Mouse (Mus musculus): ENCODE measurements around the gene Slc29a3. TPM values are rescaled to one million over a fixed set of nuclear protein-coding genes. Genes with fewer than 3 reads are reported as not detected.
A peak's percentile ranks its signal among the peaks of the same experiment; 100 is the strongest.

Slc29a3 gene
- total and polyA plus RNA-seq, 3 experiments = 3.9 to 5.6 (median 4.1) TPM

DNA sequence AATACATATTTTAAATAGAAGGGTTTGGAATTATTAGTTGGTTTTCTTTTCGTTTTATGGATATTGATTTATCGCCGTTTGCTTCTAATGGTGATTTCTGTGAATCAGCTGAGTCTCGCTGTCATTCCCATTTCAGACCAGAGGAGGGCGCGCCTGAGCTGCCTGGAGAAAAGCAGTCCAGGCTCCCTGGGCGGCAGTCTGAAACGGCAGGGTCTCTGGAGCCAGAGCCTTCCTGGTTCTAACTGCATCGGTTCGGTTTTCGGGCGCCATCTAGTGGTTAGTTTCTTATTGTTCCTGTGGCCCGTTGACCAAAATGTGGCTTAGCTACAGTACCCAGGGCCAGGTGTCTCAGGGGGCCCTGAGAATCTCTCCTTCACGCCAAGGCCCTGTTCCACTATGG is 7.8 kb upstream of the Slc29a3 start:
- Histone ChIP-seq H3K36me3 (ENCODE audit: control insufficient read depth, insufficient read depth, low read length) (no peaks in the 10 kb centered on the region), H3K4me1 (ENCODE audit: control insufficient read depth, insufficient read depth, low read length) (no peaks in the 10 kb centered on the region), H3K9ac (ENCODE audit: low read depth, low read length) (no peak overlapping the region), H3K79me2 (replicated peaks; ENCODE audit: control insufficient read depth, insufficient read depth, low read length) (no peaks in the 10 kb centered on the region), H3K27ac (no peak overlapping the region), H3K4me3 (no peak overlapping the region), H3K27me3 (ENCODE audit: control insufficient read depth, insufficient read depth, low read length) (no peaks in the 10 kb centered on the region)
- DNase-seq = peak; percentile 89 to 90
- WGBS = 4% methylated on average over 14 of the region's 14 CpGs
- intact Hi-C loops (cut with DNase I) = loop anchor here (2.0 kb wide), 1 partner anchor 456 kb away; no protein-coding TSS in a partner anchor
- peak; percentile 65 for TF ChIP-seq EP300 (IDR thresholded peaks at IDR 0.05; ENCODE audit: insufficient read depth, low read depth, low read length)
- no peak for TF ChIP-seq POLR2A (IDR thresholded peaks at IDR 0.05; ENCODE audit: insufficient read depth, low read depth, low read length)
- peak; percentile 88 for TF ChIP-seq CTCF (IDR thresholded peaks at IDR 0.05)

GRCm38 (mm10) chr10:60756992-60757391 is 4.4 kb upstream of the Slc29a3 start:
- TF ChIP-seq EP300 (IDR thresholded peaks at IDR 0.05; ENCODE audit: insufficient read depth, low read depth, low read length) (0 out of 2 replicates have a peak, but pooled peaks have one; percentile 26), POLR2A (IDR thresholded peaks at IDR 0.05; ENCODE audit: insufficient read depth, low read depth, low read length) (no peak), CTCF (IDR thresholded peaks at IDR 0.05) (peak; percentile 91)
- no peaks in the 10 kb centered on the region for H3K79me2 ChIP-seq (replicated peaks; ENCODE audit: control insufficient read depth, insufficient read depth, low read length)
- 6% methylated on average over 7 of the region's 7 CpGs for WGBS
- intact Hi-C loops (cut with DNase I) = loop anchor here (1.0 to 2.0 kb wide), 2 partner anchors 226 to 349 kb away; no protein-coding TSS in a partner anchor
- no peak overlapping the region for H3K27ac ChIP-seq
- DNase-seq = peak; percentile 64 to 66
- H3K4me1 ChIP-seq (ENCODE audit: control insufficient read depth, insufficient read depth, low read length) = peaks cover 2% of the 10 kb centered on the region; the same call in 1 of the 2 replicates
- no peak overlapping the region for H3K4me3 ChIP-seq
- no peak overlapping the region for H3K9ac ChIP-seq (ENCODE audit: low read depth, low read length)
- H3K36me3 ChIP-seq (ENCODE audit: control insufficient read depth, insufficient read depth, low read length) = no peaks in the 10 kb centered on the region
- no peaks in the 10 kb centered on the region for H3K27me3 ChIP-seq (ENCODE audit: control insufficient read depth, insufficient read depth, low read length)

DNA sequence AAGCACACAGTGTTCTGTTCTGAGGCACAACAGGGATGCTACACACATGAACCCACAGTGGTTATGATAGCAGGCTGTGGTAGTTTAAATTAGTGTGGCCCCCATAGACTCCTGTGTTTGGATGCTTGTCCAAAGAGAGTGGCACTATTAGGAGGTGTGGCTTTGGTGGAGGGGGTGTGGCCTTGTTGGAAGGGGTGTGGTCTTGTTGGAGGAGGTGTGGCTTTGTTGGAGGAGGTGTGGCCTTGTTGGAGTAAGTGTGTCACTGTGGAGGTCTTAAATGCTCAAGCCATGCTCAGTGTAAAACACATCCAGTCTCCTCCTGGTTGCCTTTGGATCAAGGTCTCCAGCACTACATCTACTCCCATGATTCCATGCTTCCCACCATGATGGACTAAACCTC is 3.6 kb upstream of the Slc29a3 start:
- H3K4me1 ChIP-seq (ENCODE audit: control insufficient read depth, insufficient read depth, low read length) = peaks cover 4% of the 10 kb centered on the region
- DNase-seq = no peak
- no peak overlapping the region for H3K9ac ChIP-seq (ENCODE audit: low read depth, low read length)
- no peaks in the 10 kb centered on the region for H3K79me2 ChIP-seq (replicated peaks; ENCODE audit: control insufficient read depth, insufficient read depth, low read length)
- no peak for TF ChIP-seq CTCF (IDR thresholded peaks at IDR 0.05)
- TF ChIP-seq POLR2A (IDR thresholded peaks at IDR 0.05; ENCODE audit: insufficient read depth, low read depth, low read length) = no peak
- no peak for TF ChIP-seq EP300 (IDR thresholded peaks at IDR 0.05; ENCODE audit: insufficient read depth, low read depth, low read length)
- no peaks in the 10 kb centered on the region for H3K36me3 ChIP-seq (ENCODE audit: control insufficient read depth, insufficient read depth, low read length)
- H3K4me3 ChIP-seq = no peak overlapping the region
- no peak overlapping the region for H3K27ac ChIP-seq
- intact Hi-C loops (cut with DNase I) = loop anchor here (2.0 kb wide), 1 partner anchor 225 kb away; no protein-coding TSS in a partner anchor
- H3K27me3 ChIP-seq (ENCODE audit: control insufficient read depth, insufficient read depth, low read length) = no peaks in the 10 kb centered on the region

- intact Hi-C loops (cut with DNase I) = loop anchor here (2.0 kb wide), 1 partner anchor 57 kb away; the partner anchor contains the start of gene Cdh23
- H3K4me1 ChIP-seq (ENCODE audit: control insufficient read depth, insufficient read depth, low read length) = peaks cover 4% of the 10 kb centered on the region
- TF ChIP-seq EP300 (IDR thresholded peaks at IDR 0.05; ENCODE audit: insufficient read depth, low read depth, low read length) (no peak), POLR2A (IDR thresholded peaks at IDR 0.05; ENCODE audit: insufficient read depth, low read depth, low read length) (no peak), CTCF (IDR thresholded peaks at IDR 0.05) (no peak)
- no peak overlapping the region for H3K4me3 ChIP-seq
- H3K79me2 ChIP-seq (replicated peaks; ENCODE audit: control insufficient read depth, insufficient read depth, low read length) = no peaks in the 10 kb centered on the region
- no peak overlapping the region for H3K27ac ChIP-seq
- no peak overlapping the region for H3K9ac ChIP-seq (ENCODE audit: low read depth, low read length)
- WGBS = 80% methylated on average over 8 of the region's 8 CpGs
- H3K27me3 ChIP-seq (ENCODE audit: control insufficient read depth, insufficient read depth, low read length) = no peaks in the 10 kb centered on the region
- H3K36me3 ChIP-seq (ENCODE audit: control insufficient read depth, insufficient read depth, low read length) = no peaks in the 10 kb centered on the region
- no peak for DNase-seq
These were observed 1.3 kb upstream of the Slc29a3 start for GRCm38 (mm10) chr10:60753941-60754340.

DNA sequence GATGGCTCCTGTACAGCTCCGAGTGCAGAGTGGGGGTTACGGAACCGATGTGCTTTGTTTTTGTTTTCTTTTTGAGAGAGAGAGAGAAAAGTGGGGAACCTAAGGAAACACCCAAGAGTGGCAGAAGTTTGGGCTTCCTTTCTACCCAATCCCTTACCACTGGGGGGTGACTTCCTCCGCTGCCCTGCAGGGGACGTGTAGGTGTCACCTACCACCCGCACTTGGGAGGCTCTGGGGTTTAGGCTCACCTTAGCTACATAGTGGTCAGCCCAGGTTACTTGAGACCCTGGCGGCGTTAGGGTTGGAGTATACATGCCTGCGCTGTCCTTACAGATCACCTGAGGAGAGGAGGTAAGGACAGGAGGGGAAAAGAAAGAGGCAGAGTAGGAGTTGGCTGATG is 667 bp upstream of the Slc29a3 start:
- 77% methylated on average over 9 of the region's 9 CpGs for WGBS
- DNase-seq = peak in 1 of 2 experiments; percentile 39
- no peaks in the 10 kb centered on the region for H3K79me2 ChIP-seq (replicated peaks; ENCODE audit: control insufficient read depth, insufficient read depth, low read length)
- peaks cover 4% of the 10 kb centered on the region for H3K4me1 ChIP-seq (ENCODE audit: control insufficient read depth, insufficient read depth, low read length)
- no peaks in the 10 kb centered on the region for H3K27me3 ChIP-seq (ENCODE audit: control insufficient read depth, insufficient read depth, low read length)
- peak overlapping the region; percentile 70 for H3K27ac ChIP-seq
- no peaks in the 10 kb centered on the region for H3K36me3 ChIP-seq (ENCODE audit: control insufficient read depth, insufficient read depth, low read length)
- intact Hi-C loops (cut with DNase I) = loop anchor here (2.0 kb wide), 1 partner anchor 56 kb away; the partner anchor contains the start of gene Cdh23
- no peak overlapping the region for H3K9ac ChIP-seq (ENCODE audit: low read depth, low read length)
- peak overlapping the region; percentile 37; the same call in 1 of the 2 replicates for H3K4me3 ChIP-seq
- TF ChIP-seq CTCF (IDR thresholded peaks at IDR 0.05) = peak; percentile 53
- TF ChIP-seq POLR2A (IDR thresholded peaks at IDR 0.05; ENCODE audit: insufficient read depth, low read depth, low read length) = no peak

DNA sequence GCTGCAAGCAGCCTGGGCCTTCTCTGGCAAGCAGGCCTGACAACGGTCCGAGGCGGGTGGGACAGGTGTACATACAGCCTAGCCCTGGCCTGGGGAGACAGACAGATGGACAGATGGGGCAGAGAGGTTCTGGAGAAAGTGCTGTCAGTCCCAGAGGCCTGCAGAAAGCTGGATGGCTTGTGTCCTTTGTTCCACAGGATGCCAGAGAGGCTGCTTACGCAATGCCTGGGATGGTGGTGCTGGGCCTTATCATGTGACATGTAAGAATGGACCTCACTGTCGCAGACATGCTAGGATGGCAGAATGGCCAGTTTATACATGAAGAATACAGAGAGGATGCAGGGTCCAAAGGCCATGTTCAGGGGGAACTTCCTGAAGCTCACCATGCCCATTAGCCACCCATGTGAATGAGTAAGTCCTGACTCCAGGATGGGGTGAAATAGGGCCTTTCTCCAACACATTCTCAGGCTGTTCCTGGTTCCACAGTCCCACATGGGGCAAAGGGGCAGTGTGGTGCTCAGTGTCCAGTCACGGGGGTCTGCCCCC is 4.9 kb downstream of the Slc29a3 start:
- WGBS = 92% methylated on average over 6 of the region's 6 CpGs
- TF ChIP-seq EP300 (IDR thresholded peaks at IDR 0.05; ENCODE audit: insufficient read depth, low read depth, low read length) (no peak), POLR2A (IDR thresholded peaks at IDR 0.05; ENCODE audit: insufficient read depth, low read depth, low read length) (no peak), CTCF (IDR thresholded peaks at IDR 0.05) (no peak)
- H3K9ac ChIP-seq (ENCODE audit: low read depth, low read length) = no peak overlapping the region
- intact Hi-C loops (cut with DNase I) = no loop called here
- H3K27ac ChIP-seq = no peak overlapping the region
- H3K4me3 ChIP-seq = no peak overlapping the region
- no peaks in the 10 kb centered on the region for H3K36me3 ChIP-seq (ENCODE audit: control insufficient read depth, insufficient read depth, low read length)
- H3K27me3 ChIP-seq (ENCODE audit: control insufficient read depth, insufficient read depth, low read length) = no peaks in the 10 kb centered on the region
- DNase-seq = peak; percentile 43 to 44
- no peaks in the 10 kb centered on the region for H3K79me2 ChIP-seq (replicated peaks; ENCODE audit: control insufficient read depth, insufficient read depth, low read length)
- H3K4me1 ChIP-seq (ENCODE audit: control insufficient read depth, insufficient read depth, low read length) = peaks cover 2% of the 10 kb centered on the region

Data from heart, adult 2 months (tissue).